ENCODE assay signal across 12 mouse cellular contexts in genomic region chr6:93575249-93575648, GRCm38 (mm10).
"Had no signal": no experiment of that assay in that cellular context is flagged by ENCODE, and none has a peak within 500 bp of the region (broad histone marks: within the 10 kb centered on the region; RNA-seq: fewer than 3 reads in every experiment).

No protein-coding gene starts in this region.

- DNase-seq: left cerebral cortex, postnatal 4 days; liver; liver, embryonic 13.5 days; liver, postnatal 0 days; lung, adult 18-20 months; lung, adult 2 months; lung, embryonic 14.5 days; lung, postnatal 10 days; lung, postnatal 14 days; lung, postnatal 36 days; lung, postnatal 4 days; midbrain, embryonic 14.5 days had no signal
